Mouse (Mus musculus) ovary, postnatal 14 days (tissue): ENCODE data around the gene 4930503B20Rik.

ENCODE experiments used
- DNase-seq: peaks from one replicate; pipeline ENCODE4 v3.0.0; 2022; ENCODE audit warnings: low spot score

The 4930503B20Rik gene

GRCm38 (mm10) chr3:146651217-146651616, at the start of gene 4930503B20Rik:
Gene 4930503B20Rik, minus strand, starts transcription at chr3:146651317.
- DNase-seq, result no peak

GRCm38 (mm10) chr3:146700051-146700450, 48.9 kb upstream of the 4930503B20Rik start:
- DNase-seq, result no peak

GRCm38 (mm10) chr3:146698982-146699381, 47.9 kb upstream of the 4930503B20Rik start:
- no peak for DNase-seq

GRCm38 (mm10) chr3:146692547-146692946, 41.4 kb upstream of the 4930503B20Rik start:
- no peak for DNase-seq

- DNase-seq, result no peak
Measured at GRCm38 (mm10) chr3:146687121-146687725, 36.1 kb upstream of the 4930503B20Rik start.

GRCm38 (mm10) chr3:146686428-146686827, 35.3 kb upstream of the 4930503B20Rik start:
- DNase-seq, result no peak

- peak; percentile 46 for DNase-seq
Measured at GRCm38 (mm10) chr3:146684811-146685675, 33.9 kb upstream of the 4930503B20Rik start, which contains the start of gene Samd13. Gene Samd13, minus strand, starts transcription at chr3:146685592.

- no peak for DNase-seq
Measured at GRCm38 (mm10) chr3:146683095-146683494, 32.0 kb upstream of the 4930503B20Rik start.

GRCm38 (mm10) chr3:146682140-146682651, 31.1 kb upstream of the 4930503B20Rik start:
- DNase-seq, result peak; percentile 44

GRCm38 (mm10) chr3:146681696-146682095, 30.6 kb upstream of the 4930503B20Rik start:
- no peak for DNase-seq

GRCm38 (mm10) chr3:146680625-146681024, 29.5 kb upstream of the 4930503B20Rik start:
- no peak for DNase-seq

GRCm38 (mm10) chr3:146679646-146680045, 28.5 kb upstream of the 4930503B20Rik start:
- DNase-seq, result no peak

GRCm38 (mm10) chr3:146676193-146676592, 25.1 kb upstream of the 4930503B20Rik start:
- no peak for DNase-seq

- DNase-seq, result no peak
Measured at GRCm38 (mm10) chr3:146675101-146675500, 24.0 kb upstream of the 4930503B20Rik start.

GRCm38 (mm10) chr3:146671121-146671520, 20.0 kb upstream of the 4930503B20Rik start:
- no peak for DNase-seq

GRCm38 (mm10) chr3:146661907-146662306, 10.8 kb upstream of the 4930503B20Rik start:
- DNase-seq, result no peak

GRCm38 (mm10) chr3:146661001-146661400, 9.9 kb upstream of the 4930503B20Rik start:
- DNase-seq, result no peak

- DNase-seq, result no peak
Measured at GRCm38 (mm10) chr3:146659321-146659720, 8.2 kb upstream of the 4930503B20Rik start.

- no peak for DNase-seq
Measured at GRCm38 (mm10) chr3:146658061-146658639, 7.0 kb upstream of the 4930503B20Rik start.

GRCm38 (mm10) chr3:146657433-146657832, 6.3 kb upstream of the 4930503B20Rik start:
- DNase-seq, result no peak

- DNase-seq, result no peak
Measured at GRCm38 (mm10) chr3:146655111-146655577, 4.0 kb upstream of the 4930503B20Rik start.

- DNase-seq, result no peak
Measured at GRCm38 (mm10) chr3:146653692-146654091, 2.6 kb upstream of the 4930503B20Rik start.
